Mouse (Mus musculus): ENCODE measurements around the gene 1810062G17Rik.

The 1810062G17Rik gene

GRCm38 (mm10) chr3:36511491-36511890 lies 35.8 kb downstream of the 1810062G17Rik start:
- no peak for DNase-seq

- no peak for DNase-seq
Observed at GRCm38 (mm10) chr3:36516196-36516595, 40.5 kb downstream of the 1810062G17Rik start.

GRCm38 (mm10) chr3:36521073-36522060 lies 45.6 kb downstream of the 1810062G17Rik start, which contains the start of gene Gm11549:
Gene Gm11549, minus strand, starts transcription at chr3:36521813.
- DNase-seq, result peak; percentile 33 to 42

GRCm38 (mm10) chr3:36522137-36522536 lies 46.4 kb downstream of the 1810062G17Rik start:
- DNase-seq, result no peak

GRCm38 (mm10) chr3:36524466-36524865 lies 48.7 kb downstream of the 1810062G17Rik start:
- DNase-seq, result no peak

- DNase-seq, result no peak
Observed at GRCm38 (mm10) chr3:36530345-36530744, 54.6 kb downstream of the 1810062G17Rik start.

- no peak for DNase-seq
Observed at GRCm38 (mm10) chr3:36530781-36531180, 55.0 kb downstream of the 1810062G17Rik start.

- no peak for DNase-seq
Observed at GRCm38 (mm10) chr3:36531242-36531641, 55.5 kb downstream of the 1810062G17Rik start.

Data from cerebellum, postnatal 25 days (tissue).